Mouse (Mus musculus) heart, postnatal 0 days (tissue): ENCODE measurements around the gene Btbd3. TPM values are rescaled to one million over a fixed set of nuclear protein-coding genes. Genes with fewer than 3 reads are reported as not detected.

ENCODE experiments used
- ATAC-seq: fragments of 200-750 bp; cut with Nextera tagmentation; 2 replicates; pipeline ENCODE4 v1.8.0; 2017; ENCODE audit warnings: low read depth, moderate number of reproducible peaks, moderate library complexity; ENCODE audit not compliant: insufficient read depth
- DNase-seq: peaks from one replicate; pipeline ENCODE4 v3.0.0-alpha.2; 2016; ENCODE audit warnings: low spot score
- H3K27ac ChIP-seq: fragments of 300-500 bp; sonication (generic); 2 replicates; pipeline ENCODE4 v1.5.1; 2014; ENCODE audit warnings: low read depth, mild to moderate bottlenecking
- H3K27me3 ChIP-seq: fragments of 300-500 bp; sonication (generic); 2 replicates; pipeline ENCODE4 v1.6.1; 2014; ENCODE audit warnings: low read length, mixed read lengths; ENCODE audit not compliant: control insufficient read depth, insufficient read depth
- H3K36me3 ChIP-seq: fragments of 300-500 bp; sonication (generic); replicated peaks from 2 replicates; pipeline ENCODE4 v1.6.1; 2014; ENCODE audit warnings: low read length, mixed read lengths; ENCODE audit not compliant: control insufficient read depth, insufficient read depth
- H3K4me1 ChIP-seq: fragments of 300-500 bp; sonication (generic); 2 replicates; pipeline ENCODE4 v1.6.1; 2014; ENCODE audit warnings: antibody characterized with exemption; ENCODE audit not compliant: control insufficient read depth, insufficient read depth
- H3K4me2 ChIP-seq: fragments of 300-500 bp; sonication (generic); 2 replicates; pipeline ENCODE4 v1.6.1; 2014; ENCODE audit warnings: low read depth, mild to moderate bottlenecking, low read length, moderate library complexity
- H3K4me3 ChIP-seq: fragments of 300-500 bp; sonication (generic); 2 replicates; pipeline ENCODE4 v1.5.1; 2014; ENCODE audit warnings: low read depth, low read length
- H3K9ac ChIP-seq: fragments of 300-500 bp; sonication (generic); replicated peaks from 2 replicates; pipeline ENCODE4 v1.6.1; 2014; ENCODE audit warnings: low read depth, low read length, mixed read lengths
- H3K9me3 ChIP-seq: fragments of 300-500 bp; sonication (generic); replicated peaks from 2 replicates; pipeline ENCODE4 v1.6.1; 2016; ENCODE audit warnings: low read length; ENCODE audit not compliant: control insufficient read depth
- CTCF ChIP-seq: IDR thresholded peaks from 2 replicates; pipeline ENCODE4 v1.5.1; 2016; ENCODE audit warnings: antibody characterized with exemption, control low read depth, low read depth
- EP300 ChIP-seq: IDR thresholded peaks from 2 replicates; pipeline ENCODE4 v1.6.1; 2016; ENCODE audit warnings: antibody characterized with exemption, low read depth
- WGBS: fragments of 180-500 bp; shearing (Covaris S2); extraction: QIAGEN DNeasy Blood & Tissue Kit; methylation state at CpG from one replicate; pipeline ENCODE4 v1.1.7; 2014; 5-methylcytosine and 5-hydroxymethylcytosine counted together
- polyA plus RNA-seq: library from polyadenylated mRNA; unstranded; fragments of >200 nt; fragmentation: Nextera tagmentation; extraction: Ambion mirVana; gene quantifications from 2 replicates; pipeline ENCODE4 v1.2.1, GENCODE M21; 2015
- total RNA-seq: library from RNA; depleted of rRNA; stranded (reverse); fragments of >200 nt; gene quantifications from 2 replicates; pipeline ENCODE4 v1.2.3, GENCODE M21; 2014; ENCODE audit warnings: low replicate concordance

The Btbd3 gene
- total and polyA plus RNA-seq, 2 experiments from 2014 or later = 8.5 to 18.7 TPM

- H3K9me3 ChIP-seq = no peaks in the 10 kb centered on the region
- H3K27ac ChIP-seq = no peak overlapping the region
- H3K9ac ChIP-seq = no peak overlapping the region
- H3K4me2 ChIP-seq = no peak overlapping the region
- no peaks in the 10 kb centered on the region for H3K27me3 ChIP-seq
- DNase-seq (no peak), ATAC-seq (no peak)
- WGBS = 75% methylated on average over 9 of the region's 9 CpGs
- peaks cover 31% of the 10 kb centered on the region for H3K4me1 ChIP-seq
- no peaks in the 10 kb centered on the region for H3K36me3 ChIP-seq
- no peak overlapping the region for H3K4me3 ChIP-seq
- no peak for TF ChIP-seq EP300
- TF ChIP-seq CTCF = no peak
Measured at GRCm38 (mm10) chr2:138273404-138274073, 17.2 kb downstream of the Btbd3 start.

GRCm38 (mm10) chr2:138274086-138274485 is 17.7 kb downstream of the Btbd3 start:
- H3K9ac ChIP-seq = no peak overlapping the region
- ATAC-seq (no peak), DNase-seq (no peak)
- H3K27ac ChIP-seq = no peak overlapping the region
- no peaks in the 10 kb centered on the region for H3K9me3 ChIP-seq
- H3K4me3 ChIP-seq = no peak overlapping the region
- no peak overlapping the region for H3K4me2 ChIP-seq
- no peaks in the 10 kb centered on the region for H3K36me3 ChIP-seq
- TF ChIP-seq EP300 (no peak), CTCF (no peak)
- WGBS = 75% methylated on average over 5 of the region's 5 CpGs
- peaks cover 28% of the 10 kb centered on the region for H3K4me1 ChIP-seq
- no peaks in the 10 kb centered on the region for H3K27me3 ChIP-seq

GRCm38 (mm10) chr2:138277842-138278691 is 21.7 kb downstream of the Btbd3 start:
- no peaks in the 10 kb centered on the region for H3K27me3 ChIP-seq
- peak; percentile 88 for ATAC-seq
- H3K27ac ChIP-seq = peak overlapping the region; percentile 77
- H3K4me1 ChIP-seq = peaks cover 28% of the 10 kb centered on the region
- peak; percentile 90 for DNase-seq
- WGBS = 10% methylated on average over 17 of the region's 17 CpGs
- H3K9ac ChIP-seq = peak overlapping the region; percentile 59
- TF ChIP-seq CTCF (no peak; the same call in 1 of the 2 replicates), EP300 (no peak)
- H3K4me3 ChIP-seq = peak overlapping the region; percentile 58
- H3K9me3 ChIP-seq = no peaks in the 10 kb centered on the region
- 0 out of 2 replicates have a peak, but pooled peaks cover 3% of the 10 kb centered on the region for H3K36me3 ChIP-seq
- peak overlapping the region; percentile 71 for H3K4me2 ChIP-seq

GRCm38 (mm10) chr2:138278853-138279640 is 22.7 kb downstream of the Btbd3 start:
- peaks cover 12% of the 10 kb centered on the region for H3K36me3 ChIP-seq
- peak overlapping the region; percentile 59 for H3K9ac ChIP-seq
- H3K27ac ChIP-seq = peak overlapping the region; percentile 77
- TF ChIP-seq CTCF (no peak), EP300 (no peak)
- ATAC-seq = no peak
- peak; percentile 46 for DNase-seq
- no peaks in the 10 kb centered on the region for H3K9me3 ChIP-seq
- peaks cover 19% of the 10 kb centered on the region for H3K4me1 ChIP-seq
- H3K27me3 ChIP-seq = no peaks in the 10 kb centered on the region
- peak overlapping the region; percentile 71 for H3K4me2 ChIP-seq
- WGBS = 37% methylated on average over 15 of the region's 15 CpGs
- peak overlapping the region; percentile 58 for H3K4me3 ChIP-seq

- no peaks in the 10 kb centered on the region for H3K27me3 ChIP-seq
- peak overlapping the region; percentile 59 for H3K9ac ChIP-seq
- H3K36me3 ChIP-seq = peaks cover 14% of the 10 kb centered on the region
- DNase-seq (no peak), ATAC-seq (no peak)
- H3K9me3 ChIP-seq = no peaks in the 10 kb centered on the region
- WGBS = 45% methylated on average over 11 of the region's 11 CpGs
- H3K4me2 ChIP-seq = peak overlapping the region; percentile 71
- TF ChIP-seq EP300 (no peak), CTCF (no peak)
- peak overlapping the region; percentile 58 for H3K4me3 ChIP-seq
- H3K27ac ChIP-seq = peak overlapping the region; percentile 77
- H3K4me1 ChIP-seq = peaks cover 14% of the 10 kb centered on the region
Measured at GRCm38 (mm10) chr2:138279641-138280040, 23.3 kb downstream of the Btbd3 start.
